Mouse (Mus musculus) liver, postnatal 0 days (tissue): Measurements from ENCODE around the gene Soga1.

ENCODE experiments used
- CTCF ChIP-seq: sonication (generic); IDR thresholded peaks from 2 replicates; pipeline ENCODE4 v1.5.1; 2016; ENCODE audit warnings: antibody characterized with exemption, low read depth
- EP300 ChIP-seq: IDR thresholded peaks from 2 replicates; pipeline ENCODE4 v1.6.1; 2016; ENCODE audit warnings: antibody characterized with exemption, low read depth, mild to moderate bottlenecking

DNA sequence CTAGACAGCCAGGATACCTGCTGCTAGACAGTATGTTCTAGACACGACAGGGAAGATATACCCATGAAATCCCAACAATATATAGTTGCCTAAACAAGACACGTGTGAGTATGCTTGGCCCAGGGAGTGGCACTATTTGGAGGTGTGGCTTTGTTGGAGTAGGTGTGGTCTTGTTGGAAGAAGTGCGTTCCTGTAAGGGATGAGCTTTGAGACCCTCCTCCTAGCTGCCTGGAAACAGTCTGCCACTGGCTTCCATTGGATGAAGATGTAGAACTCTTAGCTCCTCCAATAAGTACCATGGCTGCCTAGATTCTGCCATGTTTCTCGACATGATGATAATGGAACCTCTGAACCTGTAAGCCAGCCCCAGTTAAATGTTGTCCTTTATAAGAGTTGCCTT lies 97.8 kb downstream of the Soga1 start:
- TF ChIP-seq CTCF (no peak), EP300 (no peak)
